Mouse (Mus musculus) limb, embryonic 13.5 days (tissue): ENCODE data around the gene E2f4. TPM values are rescaled to one million over a fixed set of nuclear protein-coding genes. Genes with fewer than 3 reads are reported as not detected.

Experiments used
- ATAC-seq: fragments of 200-750 bp; cut with Nextera tagmentation; 2 replicates; pipeline ENCODE4 v1.8.0; 2017; ENCODE audit warnings: low read depth, moderate number of reproducible peaks, moderate TSS enrichment; ENCODE audit not compliant: low FRiP score
- H3K27ac ChIP-seq: fragments of 300-500 bp; sonication (generic); 2 replicates; pipeline ENCODE4 v1.5.1; 2015; ENCODE audit warnings: inconsistent platforms, mild to moderate bottlenecking, moderate library complexity
- H3K27me3 ChIP-seq: fragments of 300-500 bp; sonication (generic); 2 replicates; pipeline ENCODE4 v1.6.1; 2015; ENCODE audit warnings: mild to moderate bottlenecking, inconsistent platforms
- H3K36me3 ChIP-seq: fragments of 300-500 bp; sonication (generic); 2 replicates; pipeline ENCODE4 v1.6.1; 2015; ENCODE audit warnings: inconsistent platforms, mild to moderate bottlenecking, moderate library complexity
- H3K4me1 ChIP-seq: fragments of 300-500 bp; sonication (generic); 2 replicates; pipeline ENCODE4 v1.6.1; 2015; ENCODE audit warnings: inconsistent platforms
- H3K4me2 ChIP-seq: fragments of 300-500 bp; sonication (generic); replicated peaks from 2 replicates; pipeline ENCODE4 v1.6.1; 2015; ENCODE audit warnings: inconsistent platforms, mild to moderate bottlenecking, moderate library complexity
- H3K4me3 ChIP-seq: fragments of 300-500 bp; sonication (generic); 2 replicates; pipeline ENCODE4 v1.5.1; 2015; ENCODE audit warnings: moderate library complexity, mild to moderate bottlenecking, inconsistent platforms
- H3K9ac ChIP-seq: fragments of 300-500 bp; sonication (generic); 2 replicates; pipeline ENCODE4 v1.6.1; 2015; ENCODE audit warnings: mild to moderate bottlenecking, inconsistent platforms
- H3K9me3 ChIP-seq: fragments of 300-500 bp; sonication (generic); 2 replicates; pipeline ENCODE4 v1.6.1; 2016; ENCODE audit warnings: inconsistent platforms
- WGBS: fragments of 180-500 bp; shearing (Covaris S2); methylation state at CpG from one replicate; pipeline ENCODE4 v1.1.7; 2015; 5-methylcytosine and 5-hydroxymethylcytosine counted together
- microRNA counts: library from miRNA; unstranded; fragments of <30 nt; microRNA quantifications from one replicate; lab custom pipeline; 2016
- microRNA-seq: library from miRNA; unstranded; fragments of <30 nt; microRNA quantifications from one replicate; pipeline ENCODE4, GENCODE M21; 2016
- polyA plus RNA-seq: library from polyadenylated mRNA; unstranded; fragments of >200 nt; fragmentation: Nextera tagmentation; extraction: Ambion mirVana; gene quantifications from 2 replicates; pipeline ENCODE4 v1.2.1, GENCODE M21; 2015

Gene E2f4
- polyA plus RNA-seq, 1 experiment from 2014 or later: 73.6 TPM

DNA sequence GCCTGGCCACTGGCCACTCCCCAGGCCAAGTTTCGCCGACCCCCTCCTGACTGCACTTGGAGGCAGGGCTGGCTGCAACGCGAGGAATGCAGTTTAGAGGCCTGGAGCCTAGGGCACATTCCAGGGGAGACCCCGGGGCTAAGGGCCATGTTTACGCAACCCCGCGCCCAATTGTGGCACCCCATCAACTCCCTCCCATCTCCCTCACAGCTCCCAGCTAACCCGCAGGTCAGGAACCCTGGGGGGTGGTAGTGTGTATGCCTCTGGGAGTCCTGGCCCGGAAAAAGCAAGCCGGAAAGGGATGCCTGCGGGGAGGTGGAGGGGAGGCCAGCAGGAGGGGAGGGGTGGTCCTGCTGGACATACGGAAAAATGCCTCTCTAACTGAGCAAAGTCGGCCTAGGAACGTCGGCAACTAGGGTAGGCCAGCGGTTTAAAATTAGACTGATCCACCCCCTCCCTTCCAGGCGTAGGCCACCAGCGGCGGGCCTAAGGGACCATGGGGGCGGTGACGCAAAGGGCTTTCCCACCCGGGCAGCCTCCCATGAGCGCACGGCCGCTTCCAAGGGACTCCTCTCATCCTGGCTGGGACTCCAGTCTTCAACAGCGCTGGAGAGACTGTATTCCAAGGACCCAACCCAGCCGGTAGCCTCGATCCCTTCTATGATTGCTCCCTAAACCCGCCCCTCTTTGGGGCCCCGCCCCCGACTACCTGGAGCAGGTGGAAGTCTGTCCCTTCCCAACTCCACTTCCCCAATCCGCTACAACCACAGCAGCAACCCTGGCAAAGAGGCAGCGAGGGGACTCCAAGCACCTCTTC lies 49.4 kb downstream of the E2f4 start:
- ATAC-seq: peak; percentile 2; the same call in 1 of the 2 replicates
- under 1% methylated on average over 34 of the region's 34 CpGs for WGBS
- peak overlapping the region; percentile 96 for H3K4me2 ChIP-seq
- peaks cover 43% of the 10 kb centered on the region for H3K4me1 ChIP-seq
- H3K9ac ChIP-seq: peak overlapping the region; percentile 78
- H3K36me3 ChIP-seq: no peaks in the 10 kb centered on the region
- H3K4me3 ChIP-seq: peak overlapping the region; percentile 74
- H3K27ac ChIP-seq: peak overlapping the region; percentile 83
- H3K27me3 ChIP-seq: peaks cover 3% of the 10 kb centered on the region; the same call in 1 of the 2 replicates
- no peaks in the 10 kb centered on the region for H3K9me3 ChIP-seq

- Histone ChIP-seq H3K4me3 (peak within 1 kb of the TSS; percentile 74), H3K4me1 (peaks cover 43% of the 10 kb centered on the region), H3K4me2 (peak within 1 kb of the TSS; percentile 96), H3K9ac (peak within 1 kb of the TSS; percentile 87), H3K27me3 (peaks cover 3% of the 10 kb centered on the region; the same call in 1 of the 2 replicates), H3K27ac (peak within 1 kb of the TSS; percentile 83), H3K36me3 (no peaks in the 10 kb centered on the region), H3K9me3 (no peaks in the 10 kb centered on the region)
- ATAC-seq: peak; percentile 90
- WGBS: under 1% methylated on average over 53 of the region's 53 CpGs
Observed at GRCm38 (mm10) chr8:105347428-105348221, 50.2 kb downstream of the E2f4 start, which contains the start of gene Fhod1. Fhod1 (minus strand) TSS chr8:105347953.

- under 1% methylated on average over 34 of the region's 34 CpGs for WGBS
- Histone ChIP-seq H3K27me3 (peaks cover 3% of the 10 kb centered on the region; the same call in 1 of the 2 replicates), H3K36me3 (no peaks in the 10 kb centered on the region), H3K4me3 (peak within 1 kb of the TSS; percentile 74), H3K9ac (peak within 1 kb of the TSS; percentile 87), H3K27ac (peak within 1 kb of the TSS; percentile 83), H3K4me2 (peak within 1 kb of the TSS; percentile 96), H3K4me1 (peaks cover 46% of the 10 kb centered on the region), H3K9me3 (no peaks in the 10 kb centered on the region)
- ATAC-seq: peak; percentile 7; the same call in 1 of the 2 replicates
Observed at GRCm38 (mm10) chr8:105348450-105349095, 51.1 kb downstream of the E2f4 start, which contains the start of gene Slc9a5. Slc9a5 (plus strand) TSS chr8:105348843.

- Histone ChIP-seq H3K4me1 (peaks cover 52% of the 10 kb centered on the region), H3K27ac (peak overlapping the region; percentile 76)
- ATAC-seq: peak; percentile 6; the same call in 1 of the 2 replicates
Observed at GRCm38 (mm10) chr8:105349096-105349771, 51.8 kb downstream of the E2f4 start.

DNA sequence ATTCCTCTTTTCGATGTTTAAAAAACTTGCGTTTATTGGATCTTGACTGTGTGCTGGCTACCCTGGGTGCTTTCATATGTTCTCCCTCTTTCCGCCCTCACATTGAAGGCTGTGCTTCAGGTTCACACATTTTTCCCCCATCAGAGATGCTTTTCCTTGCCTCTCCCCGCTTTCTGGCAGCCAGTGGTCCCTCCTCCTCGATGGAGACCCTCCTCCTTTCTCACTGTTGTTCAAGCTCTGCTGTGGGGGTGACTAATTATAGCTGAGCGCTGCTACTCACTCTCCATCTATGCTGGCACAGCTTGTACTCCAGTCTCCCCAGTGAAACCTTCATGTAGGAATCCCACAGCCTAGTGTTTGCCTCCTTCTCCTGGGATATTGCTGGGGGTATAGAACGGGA lies 52.7 kb downstream of the E2f4 start:
- WGBS: 28% methylated on average over 7 of the region's 7 CpGs
- H3K27ac ChIP-seq: no peak overlapping the region
- peaks cover 53% of the 10 kb centered on the region for H3K4me1 ChIP-seq
- ATAC-seq: no peak
- H3K36me3 ChIP-seq: peaks cover under 1% of the 10 kb centered on the region; the same call in 1 of the 2 replicates
- H3K4me2 ChIP-seq: peak overlapping the region; percentile 96
- peak overlapping the region; percentile 87; the same call in 1 of the 2 replicates for H3K9ac ChIP-seq
- H3K27me3 ChIP-seq: peaks cover 3% of the 10 kb centered on the region; the same call in 1 of the 2 replicates
- H3K4me3 ChIP-seq: peak overlapping the region; percentile 74
- H3K9me3 ChIP-seq: no peaks in the 10 kb centered on the region

More at GRCm38 (mm10) chr8:105349096-105349771, 51.8 kb downstream of the E2f4 start:
- Histone ChIP-seq H3K4me2 (peak overlapping the region; percentile 96), H3K36me3 (no peaks in the 10 kb centered on the region), H3K9ac (peak overlapping the region; percentile 87), H3K9me3 (no peaks in the 10 kb centered on the region), H3K4me3 (peak overlapping the region; percentile 74), H3K27me3 (peaks cover 3% of the 10 kb centered on the region; the same call in 1 of the 2 replicates)
- WGBS: 1% methylated on average over 38 of the region's 48 CpGs

- 0 out of 2 replicates have a peak overlapping the region, but pooled peaks have one; percentile 15 for H3K27ac ChIP-seq
- WGBS: 72% methylated on average over 8 of the region's 8 CpGs
- H3K4me2 ChIP-seq: no peak overlapping the region
- peaks cover 39% of the 10 kb centered on the region for H3K4me1 ChIP-seq
- ATAC-seq: no peak
- no peak overlapping the region for H3K4me3 ChIP-seq
- no peaks in the 10 kb centered on the region for H3K9me3 ChIP-seq
- H3K9ac ChIP-seq: 0 out of 2 replicates have a peak overlapping the region, but pooled peaks have one; percentile 2
- peaks cover 30% of the 10 kb centered on the region for H3K36me3 ChIP-seq
- peaks cover 3% of the 10 kb centered on the region; the same call in 1 of the 2 replicates for H3K27me3 ChIP-seq
Observed at GRCm38 (mm10) chr8:105353583-105354135, 56.2 kb downstream of the E2f4 start.

DNA sequence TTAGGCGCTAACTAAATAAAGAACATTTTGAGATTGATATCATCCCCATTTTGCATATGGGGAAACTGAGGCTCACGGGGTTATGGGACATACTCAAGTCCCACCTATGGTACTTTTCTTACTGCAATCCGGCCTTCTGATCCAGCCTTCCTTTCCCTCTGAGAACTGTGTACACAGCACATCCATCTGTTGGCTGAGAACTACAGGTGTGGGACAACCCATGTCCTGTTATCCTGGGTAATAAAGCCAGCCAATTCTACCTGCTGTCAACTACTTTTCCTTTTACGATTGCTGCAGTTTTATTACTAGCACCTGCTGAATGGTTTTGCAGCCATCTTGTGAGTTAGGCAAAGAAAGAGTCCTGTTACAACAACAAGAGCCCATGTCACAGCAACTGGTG lies 57.1 kb downstream of the E2f4 start:
- no peak for ATAC-seq
- H3K9ac ChIP-seq: no peak overlapping the region
- H3K27ac ChIP-seq: no peak overlapping the region
- H3K36me3 ChIP-seq: peaks cover 37% of the 10 kb centered on the region
- H3K27me3 ChIP-seq: peaks cover 3% of the 10 kb centered on the region; the same call in 1 of the 2 replicates
- peaks cover 46% of the 10 kb centered on the region for H3K4me1 ChIP-seq
- no peak overlapping the region for H3K4me3 ChIP-seq
- WGBS: 66% methylated on average over 4 of the region's 4 CpGs
- H3K4me2 ChIP-seq: no peak overlapping the region
- H3K9me3 ChIP-seq: no peaks in the 10 kb centered on the region

MicroRNAs encoded within 50 kb of the gene (microRNA counts, 519-probe panel; counts per million panel counts)
- 2,500 counts per million, percentile 35 among the panel's probes with 10 or more counts for microRNA mmu-miR-328 (lab: Ali Mortazavi, UCI)

Small RNA genes lying within 50 kb of the gene (microRNA-seq; reads per million reads assigned to microRNA genes)
- gene Gm27320 (not detected), gene Mir328 (155 reads per million, percentile 58 among the genes with 10 or more reads in this experiment)

Other genes starting within 250 kb of the E2f4 start
- not detected in 2 replicates for gene Ces3a, start 249.1 kb upstream of the E2f4 start, polyA plus RNA-seq
- not detected in 2 replicates for gene Ces3b, start 213.9 kb upstream of the E2f4 start, polyA plus RNA-seq
- gene Ces4a, start 165.9 kb upstream of the E2f4 start, polyA plus RNA-seq: not detected in 2 replicates
- gene Cbfb, start 127.0 kb upstream of the E2f4 start, polyA plus RNA-seq: 97.1 and 101 TPM in 2 replicates
- 27.3 and 27.6 TPM in 2 replicates for gene D230025D16Rik, start 72.5 kb upstream of the E2f4 start, polyA plus RNA-seq
- gene B3gnt9, start 42.5 kb upstream of the E2f4 start, polyA plus RNA-seq: 24.7 and 25.4 TPM in 2 replicates
- gene Tradd, start 33.1 kb upstream of the E2f4 start, polyA plus RNA-seq: 20.1 and 23.2 TPM in 2 replicates
- gene Fbxl8, start 33.0 kb upstream of the E2f4 start, polyA plus RNA-seq: 2.6 and 2.8 TPM in 2 replicates
- 0.11 and 0.19 TPM in 2 replicates for gene Hsf4, start 27.9 kb upstream of the E2f4 start, polyA plus RNA-seq
- gene Nol3, start 21.5 kb upstream of the E2f4 start, polyA plus RNA-seq: 2.7 and 3.1 TPM in 2 replicates
- gene 4931428F04Rik, start 7.8 kb upstream of the E2f4 start, polyA plus RNA-seq: 16.3 TPM in 2 replicates
- gene Exoc3l, start 1.6 kb upstream of the E2f4 start, polyA plus RNA-seq: 8.3 and 9.1 TPM in 2 replicates
- 3.9 and 5.1 TPM in 2 replicates for gene Elmo3, start 7.9 kb downstream of the E2f4 start, polyA plus RNA-seq
- gene Lrrc29, start 28.6 kb downstream of the E2f4 start, polyA plus RNA-seq: 1.8 and 2.7 TPM in 2 replicates
- gene Tmem208, start 28.7 kb downstream of the E2f4 start, polyA plus RNA-seq: 119 and 122 TPM in 2 replicates
- gene Fhod1, start 50.3 kb downstream of the E2f4 start, polyA plus RNA-seq: 2.1 and 2.3 TPM in 2 replicates
- gene Slc9a5, start 51.2 kb downstream of the E2f4 start, polyA plus RNA-seq: 6.0 and 6.4 TPM in 2 replicates
- 0.73 and 1.2 TPM in 2 replicates for gene Plekhg4, start 75.6 kb downstream of the E2f4 start, polyA plus RNA-seq
- not detected in 2 replicates for gene Kctd19, start 115.8 kb downstream of the E2f4 start, polyA plus RNA-seq
- gene Lrrc36, start 115.9 kb downstream of the E2f4 start, polyA plus RNA-seq: 0.36 and 0.55 TPM in 2 replicates
- gene Tppp3, start 173.9 kb downstream of the E2f4 start, polyA plus RNA-seq: 65.4 and 71.1 TPM in 2 replicates
- 42.5 and 45.3 TPM in 2 replicates for gene Zdhhc1, start 199.2 kb downstream of the E2f4 start, polyA plus RNA-seq
- 5.9 and 7.6 TPM in 2 replicates for gene Hsd11b2, start 221.1 kb downstream of the E2f4 start, polyA plus RNA-seq